Mouse (Mus musculus): ENCODE measurements around the gene Supt16. TPM values are rescaled to one million over a fixed set of nuclear protein-coding genes. Genes with fewer than 3 reads are reported as not detected.

Supt16 gene
- polyA plus RNA-seq, 1 experiment from 2014 or later, result 64.1 TPM

DNA sequence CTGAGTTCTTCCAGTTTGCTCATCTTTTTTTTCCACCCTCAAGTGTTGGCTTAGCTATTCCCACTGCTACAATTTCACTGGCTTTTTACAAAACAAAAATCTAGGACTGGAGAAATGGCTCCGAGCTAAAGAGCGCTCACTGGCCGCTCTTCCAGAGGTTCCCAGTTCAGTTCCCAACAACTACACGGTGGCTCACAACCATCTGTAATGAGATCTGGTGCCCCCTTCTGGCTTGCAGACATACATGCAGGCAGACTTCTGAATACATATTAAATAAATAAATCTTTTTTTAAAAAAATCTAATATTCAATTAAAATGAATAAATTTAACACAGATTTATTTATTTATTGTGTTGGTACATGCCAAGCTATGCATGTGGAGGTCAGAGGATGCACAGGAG is 50.7 kb downstream of the Supt16 start:
- peak; percentile 43 for DNase-seq (ENCODE audit: low spot score)

DNA sequence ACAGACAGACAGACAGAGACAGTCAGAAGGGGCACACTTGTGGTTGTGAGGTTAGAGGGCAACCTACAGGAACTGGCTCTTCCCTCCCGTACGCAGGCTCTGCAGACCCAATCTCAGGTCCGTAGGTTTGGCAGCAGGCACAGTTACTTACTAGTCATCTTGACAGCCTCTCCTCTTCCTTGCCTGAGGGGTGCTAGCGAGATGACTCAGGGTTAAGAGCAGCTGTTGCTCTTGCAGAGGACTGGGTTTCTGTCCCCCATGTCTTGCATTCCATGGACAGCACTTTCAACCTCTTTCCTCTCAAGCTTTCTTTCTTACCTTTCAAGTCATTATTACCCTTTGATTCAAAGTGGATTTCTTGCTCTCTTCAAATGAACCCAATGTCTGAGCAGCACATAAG is 53.1 kb downstream of the Supt16 start:
- peak; percentile 23 for DNase-seq (ENCODE audit: low spot score)

- DNase-seq (ENCODE audit: low spot score), result no peak
Observed at GRCm38 (mm10) chr14:52141445-52142127, 55.6 kb downstream of the Supt16 start.

GRCm38 (mm10) chr14:52140577-52141444 is 56.4 kb downstream of the Supt16 start:
- DNase-seq (ENCODE audit: low spot score), result peak; percentile 60

GRCm38 (mm10) chr14:52133584-52133983 is 63.6 kb downstream of the Supt16 start:
- DNase-seq (ENCODE audit: low spot score), result no peak

GRCm38 (mm10) chr14:52124636-52125035 is 72.6 kb downstream of the Supt16 start:
- DNase-seq (ENCODE audit: low spot score), result no peak

DNA sequence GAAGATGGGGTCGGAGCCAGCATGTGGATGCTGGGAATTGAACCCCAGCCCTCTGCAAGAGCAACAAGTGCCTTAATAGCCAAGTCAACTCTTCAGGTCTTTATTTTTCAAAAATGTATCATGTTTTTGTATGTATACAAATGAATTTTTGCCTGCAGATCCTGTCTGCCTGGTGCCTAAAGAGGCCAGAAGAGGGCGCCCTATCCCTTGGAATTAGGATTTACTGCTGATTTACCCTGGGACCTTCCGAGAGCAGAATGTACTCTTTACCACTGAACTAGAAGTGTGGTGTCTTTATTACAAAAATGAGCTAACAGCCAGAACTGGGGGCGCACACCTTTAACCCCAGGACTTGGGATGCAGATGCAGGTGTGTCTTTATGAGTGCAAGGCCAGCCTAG is 73.3 kb downstream of the Supt16 start:
- DNase-seq (ENCODE audit: low spot score), result peak; percentile 72

GRCm38 (mm10) chr14:52120169-52120568 is 77.0 kb downstream of the Supt16 start:
- no peak for DNase-seq (ENCODE audit: low spot score)

- peak; percentile 55 for DNase-seq (ENCODE audit: low spot score)
Observed at GRCm38 (mm10) chr14:52118823-52119608, 78.2 kb downstream of the Supt16 start.

DNA sequence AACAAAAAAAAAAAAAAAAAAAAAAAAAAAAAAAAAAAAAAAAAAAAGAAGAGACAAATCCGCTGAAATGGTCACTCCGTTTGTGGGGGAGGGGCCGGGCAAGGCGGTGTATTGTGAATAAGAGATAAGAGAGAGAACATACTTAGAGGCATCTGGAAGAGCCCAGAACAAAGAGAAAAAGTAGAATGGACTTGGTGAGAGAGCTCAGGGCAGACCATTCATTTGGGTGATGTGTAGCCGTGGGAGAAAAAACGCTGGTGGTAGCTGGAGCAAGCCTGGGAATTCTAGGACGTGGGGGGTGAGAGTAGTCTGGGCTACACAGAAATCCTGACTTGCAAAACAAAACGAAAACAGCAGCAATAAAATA is 78.8 kb downstream of the Supt16 start:
- no peak for DNase-seq (ENCODE audit: low spot score)

- DNase-seq (ENCODE audit: low spot score), result no peak
Observed at GRCm38 (mm10) chr14:52117241-52117640, 80.0 kb downstream of the Supt16 start.

DNA sequence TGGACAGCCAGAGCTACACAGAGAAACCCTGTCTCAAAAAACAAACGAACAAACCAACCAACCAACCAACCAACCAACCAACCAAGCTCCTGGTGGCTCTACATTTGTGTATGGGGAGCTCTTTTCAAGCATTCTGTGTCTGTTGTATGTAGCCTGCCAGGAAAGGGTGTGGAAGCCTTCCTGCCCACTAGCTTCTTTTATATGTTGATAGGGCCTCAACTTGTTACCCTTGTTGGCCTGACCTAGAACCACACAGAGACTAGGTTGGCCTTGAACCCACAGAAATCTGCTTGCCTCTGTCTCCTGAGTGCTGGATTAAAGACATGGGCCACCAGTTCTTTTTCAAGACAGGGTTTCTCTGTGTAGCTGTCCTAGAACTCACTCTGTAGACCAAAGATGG is 83.1 kb downstream of the Supt16 start:
- no peak for DNase-seq (ENCODE audit: low spot score)

Other genes starting within 250 kb of the Supt16 start
- gene Arhgef40, start 212.7 kb downstream of the Supt16 start, polyA plus RNA-seq (2015; fragmentation: Nextera tagmentation; extraction: Ambion mirVana), result 26.9 and 27.0 TPM in 2 replicates
- gene Tmem253, start 181.8 kb downstream of the Supt16 start, polyA plus RNA-seq (2015; fragmentation: Nextera tagmentation; extraction: Ambion mirVana), result 0.90 and 1.5 TPM in 2 replicates
- 40.7 and 44.5 TPM in 2 replicates for gene Zfp219, start 176.7 kb downstream of the Supt16 start, polyA plus RNA-seq (2015; fragmentation: Nextera tagmentation; extraction: Ambion mirVana)
- not detected in 2 replicates for gene Olfr221, start 155.0 kb downstream of the Supt16 start, polyA plus RNA-seq (2015; fragmentation: Nextera tagmentation; extraction: Ambion mirVana)
- 536 and 645 TPM in 2 replicates for gene Hnrnpc, start 93.4 kb downstream of the Supt16 start, polyA plus RNA-seq (2015; fragmentation: Nextera tagmentation; extraction: Ambion mirVana)
- 87.6 and 94.0 TPM in 2 replicates for gene Rpgrip1, start 86.7 kb downstream of the Supt16 start, polyA plus RNA-seq (2015; fragmentation: Nextera tagmentation; extraction: Ambion mirVana)
- gene Chd8, start 60.4 kb upstream of the Supt16 start, polyA plus RNA-seq (2015; fragmentation: Nextera tagmentation; extraction: Ambion mirVana), result 31.9 and 40.1 TPM in 2 replicates
- gene Tox4, start 81.7 kb upstream of the Supt16 start, polyA plus RNA-seq (2015; fragmentation: Nextera tagmentation; extraction: Ambion mirVana), result 45.0 and 46.0 TPM in 2 replicates
- gene Rab2b, start 82.1 kb upstream of the Supt16 start, polyA plus RNA-seq (2015; fragmentation: Nextera tagmentation; extraction: Ambion mirVana), result 10.9 and 13.2 TPM in 2 replicates
- 33.9 and 37.6 TPM in 2 replicates for gene Mettl3, start 107.7 kb upstream of the Supt16 start, polyA plus RNA-seq (2015; fragmentation: Nextera tagmentation; extraction: Ambion mirVana)
- gene Sall2, start 131.3 kb upstream of the Supt16 start, polyA plus RNA-seq (2015; fragmentation: Nextera tagmentation; extraction: Ambion mirVana), result 6.2 and 7.3 TPM in 2 replicates
- gene Olfr1513, start 159.0 kb upstream of the Supt16 start, polyA plus RNA-seq (2015; fragmentation: Nextera tagmentation; extraction: Ambion mirVana), result not detected in 2 replicates
- not detected in 2 replicates for gene Olfr1512, start 181.8 kb upstream of the Supt16 start, polyA plus RNA-seq (2015; fragmentation: Nextera tagmentation; extraction: Ambion mirVana)
- not detected in 2 replicates for gene Olfr1511, start 200.0 kb upstream of the Supt16 start, polyA plus RNA-seq (2015; fragmentation: Nextera tagmentation; extraction: Ambion mirVana)
- not detected in 2 replicates for gene Olfr1510, start 217.0 kb upstream of the Supt16 start, polyA plus RNA-seq (2015; fragmentation: Nextera tagmentation; extraction: Ambion mirVana)
- gene Olfr1509, start 245.6 kb upstream of the Supt16 start, polyA plus RNA-seq (2015; fragmentation: Nextera tagmentation; extraction: Ambion mirVana), result 0.13 TPM in 1 of 2 replicates, not detected in the other